Mouse (Mus musculus) lung, postnatal 0 days (tissue): Measurements from ENCODE around the gene Hoxb2. TPM values are rescaled to one million over a fixed set of nuclear protein-coding genes. Genes with fewer than 3 reads are reported as not detected.

ENCODE experiments used
- ATAC-seq: fragments of 200-750 bp; cut with Nextera tagmentation; 2 replicates; pipeline ENCODE4 v1.8.0; 2017; ENCODE audit warnings: moderate library complexity
- DNase-seq: peaks from one replicate; pipeline ENCODE4 v3.0.0-alpha.2; 2016; ENCODE audit warnings: low spot score
- H3K27ac ChIP-seq: fragments of 300-500 bp; sonication (generic); 2 replicates; pipeline ENCODE4 v1.5.1; 2014; ENCODE audit warnings: antibody characterized with exemption, mild to moderate bottlenecking, low read length, mixed read lengths
- H3K27me3 ChIP-seq: fragments of 300-500 bp; sonication (generic); replicated peaks from 2 replicates; pipeline ENCODE4 v1.6.1; 2014; ENCODE audit warnings: low read length, mixed read lengths; ENCODE audit not compliant: insufficient read depth
- H3K36me3 ChIP-seq: fragments of 300-500 bp; sonication (generic); 2 replicates; pipeline ENCODE4 v1.6.1; 2014; ENCODE audit warnings: low read length, mixed read lengths; ENCODE audit not compliant: insufficient read depth
- H3K4me1 ChIP-seq: fragments of 300-500 bp; sonication (generic); 2 replicates; pipeline ENCODE4 v1.6.1; 2014; ENCODE audit warnings: antibody characterized with exemption, low read depth, low read length, mixed read lengths; ENCODE audit not compliant: insufficient read depth
- H3K4me2 ChIP-seq: fragments of 300-500 bp; sonication (generic); replicated peaks from 2 replicates; pipeline ENCODE4 v1.6.1; 2014; ENCODE audit warnings: low read depth, mild to moderate bottlenecking, low read length, moderate library complexity, mixed read lengths
- H3K4me3 ChIP-seq: fragments of 300-500 bp; sonication (generic); 2 replicates; pipeline ENCODE4 v1.5.1; 2014; ENCODE audit warnings: low read depth, low read length
- H3K9ac ChIP-seq: fragments of 300-500 bp; sonication (generic); replicated peaks from 2 replicates; pipeline ENCODE4 v1.6.1; 2014; ENCODE audit warnings: low read depth, mild to moderate bottlenecking
- H3K9me3 ChIP-seq: fragments of 300-500 bp; sonication (generic); 2 replicates; pipeline ENCODE4 v1.6.1; 2016; ENCODE audit warnings: low read length, mixed read lengths
- CTCF ChIP-seq: IDR thresholded peaks from 2 replicates; pipeline ENCODE4 v1.5.1; 2016; ENCODE audit warnings: antibody characterized with exemption, mild to moderate bottlenecking
- EP300 ChIP-seq: IDR thresholded peaks from 2 replicates; pipeline ENCODE4 v1.6.1; 2016; ENCODE audit warnings: antibody characterized with exemption, mild to moderate bottlenecking, control low read depth
- WGBS: fragments of 180-500 bp; shearing (Covaris S2); extraction: QIAGEN DNeasy Blood & Tissue Kit; methylation state at CpG from one replicate; pipeline ENCODE4 v1.1.7; 2014; 5-methylcytosine and 5-hydroxymethylcytosine counted together
- polyA plus RNA-seq: library from polyadenylated mRNA; unstranded; fragments of >200 nt; fragmentation: Nextera tagmentation; extraction: Ambion mirVana; gene quantifications from 2 replicates; pipeline ENCODE4 v1.2.1, GENCODE M21; 2015

Gene Hoxb2
- polyA plus RNA-seq, 1 experiment from 2014 or later = 16.5 TPM

- H3K27ac ChIP-seq = peak overlapping the region; percentile 51
- TF ChIP-seq EP300 (no peak), CTCF (no peak)
- H3K27me3 ChIP-seq = peaks cover 7% of the 10 kb centered on the region; the same call in 1 of the 2 replicates
- H3K4me3 ChIP-seq = no peak overlapping the region
- ATAC-seq (no peak), DNase-seq (peak; percentile 28)
- no peak overlapping the region for H3K9ac ChIP-seq
- WGBS = 25% methylated on average over 2 of the region's 2 CpGs
- H3K36me3 ChIP-seq = no peaks in the 10 kb centered on the region
- no peaks in the 10 kb centered on the region for H3K9me3 ChIP-seq
- H3K4me2 ChIP-seq = 0 out of 2 replicates have a peak overlapping the region, but pooled peaks have one; percentile 5
- H3K4me1 ChIP-seq = peaks cover 12% of the 10 kb centered on the region; the same call in 1 of the 2 replicates
Observed at GRCm38 (mm10) chr11:96336597-96336996, 13.7 kb upstream of the Hoxb2 start.

GRCm38 (mm10) chr11:96337026-96337425 lies 13.3 kb upstream of the Hoxb2 start:
- H3K4me3 ChIP-seq = no peak overlapping the region
- no peaks in the 10 kb centered on the region for H3K36me3 ChIP-seq
- TF ChIP-seq EP300 = no peak
- WGBS = 18% methylated on average over 6 of the region's 6 CpGs
- H3K27me3 ChIP-seq = peaks cover 7% of the 10 kb centered on the region; the same call in 1 of the 2 replicates
- DNase-seq (no peak), ATAC-seq (no peak)
- no peak overlapping the region for H3K9ac ChIP-seq
- H3K9me3 ChIP-seq = no peaks in the 10 kb centered on the region
- peak overlapping the region; percentile 51 for H3K27ac ChIP-seq
- 0 out of 2 replicates have a peak overlapping the region, but pooled peaks have one; percentile 5 for H3K4me2 ChIP-seq
- H3K4me1 ChIP-seq = peaks cover 12% of the 10 kb centered on the region; the same call in 1 of the 2 replicates

- H3K9ac ChIP-seq = 0 out of 2 replicates have a peak overlapping the region, but pooled peaks have one; percentile 17
- H3K4me1 ChIP-seq = peaks cover 12% of the 10 kb centered on the region; the same call in 1 of the 2 replicates
- no peak for ATAC-seq
Observed at GRCm38 (mm10) chr11:96338957-96339855, 11.1 kb upstream of the Hoxb2 start.

GRCm38 (mm10) chr11:96340698-96341365 lies 9.5 kb upstream of the Hoxb2 start:
- peak overlapping the region; percentile 82 for H3K27ac ChIP-seq
- H3K27me3 ChIP-seq = peaks cover 13% of the 10 kb centered on the region; the same call in 1 of the 2 replicates
- no peaks in the 10 kb centered on the region for H3K9me3 ChIP-seq
- peak overlapping the region; percentile 43 for H3K4me3 ChIP-seq
- DNase-seq (peak; percentile 84), ATAC-seq (peak; percentile 48)
- no peaks in the 10 kb centered on the region for H3K36me3 ChIP-seq
- H3K9ac ChIP-seq = peak overlapping the region; percentile 59
- 3% methylated on average over 33 of the region's 36 CpGs for WGBS
- TF ChIP-seq CTCF (no peak), EP300 (no peak)
- H3K4me2 ChIP-seq = peak overlapping the region; percentile 69
- peaks cover 7% of the 10 kb centered on the region; the same call in 1 of the 2 replicates for H3K4me1 ChIP-seq

More at GRCm38 (mm10) chr11:96338957-96339855, 11.1 kb upstream of the Hoxb2 start:
- Histone ChIP-seq H3K27ac (peak overlapping the region; percentile 82; the same call in 1 of the 2 replicates), H3K4me3 (no peak overlapping the region), H3K9me3 (no peaks in the 10 kb centered on the region), H3K4me2 (0 out of 2 replicates have a peak overlapping the region, but pooled peaks have one; percentile 5), H3K27me3 (peaks cover 10% of the 10 kb centered on the region; the same call in 1 of the 2 replicates), H3K36me3 (no peaks in the 10 kb centered on the region)
- peak; percentile 10 for DNase-seq
- 40% methylated on average over 7 of the region's 7 CpGs for WGBS
- no peak for TF ChIP-seq EP300
- TF ChIP-seq CTCF = no peak

GRCm38 (mm10) chr11:96341701-96342575 lies 8.4 kb upstream of the Hoxb2 start:
- DNase-seq = peak; percentile 76
- Histone ChIP-seq H3K27me3 (peaks cover 18% of the 10 kb centered on the region; the same call in 1 of the 2 replicates), H3K4me3 (peak overlapping the region; percentile 43), H3K27ac (peak overlapping the region; percentile 81), H3K36me3 (no peaks in the 10 kb centered on the region), H3K9me3 (no peaks in the 10 kb centered on the region), H3K4me2 (peak overlapping the region; percentile 69), H3K9ac (peak overlapping the region; percentile 80), H3K4me1 (peaks cover 8% of the 10 kb centered on the region; the same call in 1 of the 2 replicates)
- TF ChIP-seq EP300 (no peak), CTCF (peak; percentile 34)
- peak; percentile 31 for ATAC-seq
- WGBS = 4% methylated on average over 40 of the region's 40 CpGs
